ENCODE assay signal across 18 mouse cellular contexts in the genomic region with DNA sequence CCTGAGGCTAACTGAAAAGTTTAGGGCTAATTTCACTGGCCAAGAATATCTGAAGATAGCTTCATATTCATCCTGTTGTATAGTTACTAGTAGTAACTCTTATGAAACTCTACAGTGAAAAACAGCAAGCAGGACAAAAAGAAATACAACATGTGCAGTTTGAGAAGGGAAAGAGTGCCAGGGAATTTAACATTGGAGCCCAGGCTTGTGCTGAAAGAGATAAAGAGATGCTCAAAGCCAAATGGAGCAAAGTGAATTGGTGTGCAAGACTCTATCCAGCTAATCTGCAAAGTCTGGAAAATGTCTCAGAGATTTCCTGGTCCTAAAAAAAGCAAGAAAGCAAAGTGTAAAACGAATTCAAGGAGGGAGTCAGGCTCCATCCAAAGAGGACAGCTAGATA.
A peak's percentile ranks its signal among the peaks of the same experiment; 100 is the strongest.
DNase-seq lines count a peak whose midpoint lies in the region; ATAC-seq and TF ChIP-seq lines count a peak whose summit lies in the region.
"Had no signal": no experiment of that assay in that cellular context is flagged by ENCODE, and none has a peak within 500 bp of the region (broad histone marks: within the 10 kb centered on the region; RNA-seq: fewer than 3 reads in every experiment).

No protein-coding gene starts in this region.

- H3K27ac ChIP-seq in heart, adult 2 months = no peak overlapping the region
- no peak overlapping the region for H3K27ac ChIP-seq in heart, embryonic 11.5 days (ENCODE audit: low read depth, low read length)
- H3K27ac ChIP-seq in intestine, postnatal 0 days (ENCODE audit: low read depth, low read length) = no peak overlapping the region
- H3K27ac ChIP-seq: embryonic facial prominence, embryonic 10.5 days; embryonic facial prominence, embryonic 12.5 days; forebrain, embryonic 13.5 days; forebrain, embryonic 15.5 days had no signal

- peak; percentile 20 to 52 for DNase-seq in heart, adult 18-20 months
- no peak for DNase-seq in heart, adult 2 months
- DNase-seq in heart, adult 9 months (ENCODE audit: low spot score in 2 of 2) = peak; percentile 19 to 29
- DNase-seq: adrenal gland, adult 8-10 months; adrenal gland, postnatal 14 days; adrenal gland, postnatal 36 days; cerebellum, adult 11-12 months; cerebellum, adult 2 months; cerebellum, adult 9-10 months; cerebellum, postnatal 10 days; cerebellum, postnatal 25 days; forebrain, postnatal 0 days had no signal

- H3K4me2 ChIP-seq in heart, embryonic 11.5 days = no peak overlapping the region
- H3K4me2 ChIP-seq in intestine, postnatal 0 days (replicated peaks; ENCODE audit: low read depth) = no peak overlapping the region
- H3K4me2 ChIP-seq: embryonic facial prominence, embryonic 12.5 days; forebrain, embryonic 13.5 days; forebrain, embryonic 15.5 days had no signal

- no peak overlapping the region for H3K4me3 ChIP-seq in heart, adult 2 months
- H3K4me3 ChIP-seq in heart, embryonic 11.5 days (ENCODE audit: low read depth, low read length) = no peak overlapping the region
- H3K4me3 ChIP-seq in intestine, postnatal 0 days (ENCODE audit: low read depth, low read length) = no peak overlapping the region
- H3K4me3 ChIP-seq: embryonic facial prominence, embryonic 10.5 days; embryonic facial prominence, embryonic 12.5 days; forebrain, embryonic 13.5 days; forebrain, embryonic 15.5 days had no signal

- H3K79me2 ChIP-seq in heart, adult 2 months (replicated peaks; ENCODE audit: control insufficient read depth, insufficient read depth, low read length) = no peaks in the 10 kb centered on the region; the same call in 1 of the 2 replicates

- peaks cover 2% of the 10 kb centered on the region; the same call in 1 of the 2 replicates for H3K4me1 ChIP-seq in heart, adult 2 months (ENCODE audit: control insufficient read depth, insufficient read depth, low read length)
- H3K4me1 ChIP-seq in heart, embryonic 11.5 days (ENCODE audit: control insufficient read depth, insufficient read depth, low read length) = no peaks in the 10 kb centered on the region
- H3K4me1 ChIP-seq in intestine, postnatal 0 days (replicated peaks; ENCODE audit: control insufficient read depth, insufficient read depth, low read length) = no peaks in the 10 kb centered on the region
- H3K4me1 ChIP-seq: embryonic facial prominence, embryonic 12.5 days had no signal

- intact Hi-C loops in heart, adult 2 months (cut with DNase I) = no loop called here

- no peaks in the 10 kb centered on the region for H3K27me3 ChIP-seq in heart, adult 2 months (ENCODE audit: control insufficient read depth, insufficient read depth, low read length)
- no peaks in the 10 kb centered on the region for H3K27me3 ChIP-seq in heart, embryonic 11.5 days (ENCODE audit: control insufficient read depth, insufficient read depth, low read length)
- H3K27me3 ChIP-seq in intestine, postnatal 0 days (replicated peaks; ENCODE audit: control insufficient read depth, insufficient read depth, low read length) = no peaks in the 10 kb centered on the region
- H3K27me3 ChIP-seq: embryonic facial prominence, embryonic 12.5 days; forebrain, embryonic 13.5 days; forebrain, embryonic 15.5 days had no signal

- peaks cover 6% of the 10 kb centered on the region; the same call in 1 of the 2 replicates for H3K9me3 ChIP-seq in heart, embryonic 11.5 days (replicated peaks; ENCODE audit: control insufficient read depth, low read length)
- no peaks in the 10 kb centered on the region for H3K9me3 ChIP-seq in intestine, postnatal 0 days (ENCODE audit: control insufficient read depth)
- H3K9me3 ChIP-seq: forebrain, embryonic 13.5 days; forebrain, embryonic 15.5 days had no signal

- WGBS in heart, adult 2 months = 25% methylated on average over 1 of the region's 1 CpGs
- 67% methylated on average over 1 of the region's 1 CpGs for WGBS in heart, embryonic 11.5 days (ENCODE audit: insufficient replicate concordance)
- 72% methylated on average over 1 of the region's 1 CpGs for WGBS in intestine, postnatal 0 days

- H3K9ac ChIP-seq in heart, adult 2 months (ENCODE audit: low read depth, low read length) = no peak overlapping the region
- no peak overlapping the region for H3K9ac ChIP-seq in heart, embryonic 11.5 days (ENCODE audit: low read depth, low read length)
- no peak overlapping the region for H3K9ac ChIP-seq in intestine, postnatal 0 days (ENCODE audit: low read depth, low read length)
- H3K9ac ChIP-seq: embryonic facial prominence, embryonic 12.5 days; forebrain, embryonic 13.5 days; forebrain, embryonic 15.5 days; forebrain, postnatal 0 days had no signal

- no peak for ATAC-seq in heart, embryonic 11.5 days (replicated peaks; ENCODE audit: insufficient number of reproducible peaks, low FRiP score, low TSS enrichment)
- no peak for ATAC-seq in intestine, postnatal 0 days
- ATAC-seq: forebrain, embryonic 13.5 days; forebrain, embryonic 15.5 days; forebrain, postnatal 0 days had no signal

- TF ChIP-seq POLR2A in heart, adult 2 months (IDR thresholded peaks at IDR 0.05; ENCODE audit: insufficient read depth, low read depth, low read length) = no peak

- no peak for TF ChIP-seq EP300 in heart, adult 2 months (IDR thresholded peaks at IDR 0.05; ENCODE audit: insufficient read depth, low read depth, low read length)

- no peak for TF ChIP-seq CTCF in heart, adult 2 months (IDR thresholded peaks at IDR 0.05)
- no peak for TF ChIP-seq CTCF in intestine, postnatal 0 days (IDR thresholded peaks at IDR 0.05; ENCODE audit: low read depth)

- peaks cover 6% of the 10 kb centered on the region for H3K36me3 ChIP-seq in heart, adult 2 months (ENCODE audit: control insufficient read depth, insufficient read depth, low read length)
- peaks cover 24% of the 10 kb centered on the region for H3K36me3 ChIP-seq in heart, embryonic 11.5 days (ENCODE audit: control insufficient read depth, insufficient read depth, low read length)
- peaks cover 51% of the 10 kb centered on the region for H3K36me3 ChIP-seq in intestine, postnatal 0 days (ENCODE audit: control insufficient read depth, insufficient read depth)

Comparison
In these comparisons a context has a peak if more than half of its experiments do, and no peak if none do; other contexts are left out.
1. DNase-seq: peak in heart, adult 18-20 months (2 of 2) and heart, adult 9 months (2 of 2); none in heart, adult 2 months (0 of 2).